Comparison of ENCODE assay signal across 8 mouse cellular contexts in genomic region chr13:84347181-84347913, GRCm38 (mm10).
A peak's percentile ranks its signal among the peaks of the same experiment; 100 is the strongest.
DNase-seq lines count a peak whose midpoint lies in the region; ATAC-seq lines count a peak whose summit lies in the region.

No protein-coding gene starts in this region.

- peak overlapping the region; percentile 52; the same call in 1 of the 2 replicates for H3K9ac ChIP-seq in heart, embryonic 13.5 days
- peak overlapping the region; percentile 77 for H3K9ac ChIP-seq in forebrain, embryonic 16.5 days (replicated peaks; ENCODE audit: low read depth, low read length)
- H3K9ac ChIP-seq in liver, embryonic 15.5 days, result no peak overlapping the region

- peak overlapping the region; percentile 96 for H3K4me2 ChIP-seq in heart, embryonic 13.5 days
- H3K4me2 ChIP-seq in forebrain, embryonic 16.5 days (ENCODE audit: low read length), result peak overlapping the region; percentile 88
- peak overlapping the region; percentile 65 for H3K4me2 ChIP-seq in liver, embryonic 15.5 days

- H3K9me3 ChIP-seq in heart, embryonic 13.5 days, result no peaks in the 10 kb centered on the region
- H3K9me3 ChIP-seq in forebrain, embryonic 16.5 days (ENCODE audit: control insufficient read depth, low read length), result no peaks in the 10 kb centered on the region
- no peaks in the 10 kb centered on the region for H3K9me3 ChIP-seq in liver, embryonic 15.5 days (replicated peaks)

- ATAC-seq in heart, embryonic 13.5 days (ENCODE audit: extremely low read depth, insufficient number of reproducible peaks, low FRiP score, low TSS enrichment), result no peak
- ATAC-seq in forebrain, embryonic 16.5 days, result peak; percentile 34
- no peak for ATAC-seq in liver, embryonic 15.5 days (ENCODE audit: insufficient read depth)
- no peak for ATAC-seq in monocyte, adult 5-6 weeks (replicated peaks; ENCODE audit: insufficient number of reproducible peaks, low FRiP score, low TSS enrichment, poor library complexity, severe bottlenecking)

- intact Hi-C loops in heart, postnatal 25 days (cut with DNase I), result no loop called here

- H3K27me3 ChIP-seq in heart, embryonic 13.5 days (replicated peaks), result peaks cover 53% of the 10 kb centered on the region
- no peaks in the 10 kb centered on the region for H3K27me3 ChIP-seq in forebrain, embryonic 16.5 days (replicated peaks; ENCODE audit: control insufficient read depth, insufficient read depth, low read length)
- peaks cover 81% of the 10 kb centered on the region for H3K27me3 ChIP-seq in liver, embryonic 15.5 days
- peaks cover 2% of the 10 kb centered on the region for H3K27me3 ChIP-seq in splenic B cell, adult 2 months (ENCODE audit: control insufficient read depth, insufficient read depth, low read length, poor library complexity, severe bottlenecking)

- DNase-seq in heart, postnatal 25 days (ENCODE audit: low spot score), result no peak
- peak; percentile 59 for DNase-seq in cerebellum, adult 11 months
- DNase-seq in kidney, postnatal 10 days, result peak; percentile 16
- DNase-seq in splenic B cell, adult 2 months (ENCODE audit: low read depth, low spot score), result peak; percentile 4

- no peak overlapping the region for H3K27ac ChIP-seq in heart, embryonic 13.5 days (replicated peaks)
- peak overlapping the region; percentile 100 for H3K27ac ChIP-seq in forebrain, embryonic 16.5 days (ENCODE audit: low read length)
- H3K27ac ChIP-seq in liver, embryonic 15.5 days (replicated peaks), result no peak overlapping the region

- 2% methylated on average over 21 of the region's 21 CpGs for whole genome bisulfite sequencing in heart, embryonic 13.5 days
- WGBS in forebrain, embryonic 16.5 days, result under 1% methylated on average over 21 of the region's 21 CpGs
- 3% methylated on average over 21 of the region's 21 CpGs for WGBS in liver, embryonic 15.5 days (ENCODE audit: insufficient replicate concordance)

- H3K36me3 ChIP-seq in heart, embryonic 13.5 days, result no peaks in the 10 kb centered on the region
- no peaks in the 10 kb centered on the region for H3K36me3 ChIP-seq in forebrain, embryonic 16.5 days (ENCODE audit: control insufficient read depth, insufficient read depth)
- H3K36me3 ChIP-seq in liver, embryonic 15.5 days (replicated peaks), result no peaks in the 10 kb centered on the region
- no peaks in the 10 kb centered on the region for H3K36me3 ChIP-seq in splenic B cell, adult 2 months (ENCODE audit: control insufficient read depth, insufficient read depth, low read length, poor library complexity, severe bottlenecking)

- H3K4me1 ChIP-seq in heart, embryonic 13.5 days, result peaks cover 10% of the 10 kb centered on the region
- peaks cover 44% of the 10 kb centered on the region for H3K4me1 ChIP-seq in forebrain, embryonic 16.5 days (replicated peaks; ENCODE audit: control insufficient read depth, insufficient read depth, low read length)
- H3K4me1 ChIP-seq in liver, embryonic 15.5 days (replicated peaks), result 0 out of 2 replicates have a peak, but pooled peaks cover 8% of the 10 kb centered on the region

- peak overlapping the region; percentile 63 for H3K4me3 ChIP-seq in heart, embryonic 13.5 days
- H3K4me3 ChIP-seq in forebrain, embryonic 16.5 days (replicated peaks; ENCODE audit: low read length), result peak overlapping the region; percentile 56
- H3K4me3 ChIP-seq in liver, embryonic 15.5 days (replicated peaks), result peak overlapping the region; percentile 24; the same call in 1 of the 2 replicates
